Mouse (Mus musculus): ENCODE results near the gene Dock9.

GRCm38 (mm10) chr14:121604565-121604964 is 193.1 kb downstream of the Dock9 start:
- TF ChIP-seq EP300 (IDR thresholded peaks at IDR 0.05; ENCODE audit: insufficient read depth, low read depth, low read length) (no peak), POLR2A (IDR thresholded peaks at IDR 0.05; ENCODE audit: insufficient read depth, low read depth, low read length) (no peak), CTCF (IDR thresholded peaks at IDR 0.05) (no peak)
